Mouse (Mus musculus) bone marrow, adult 2 months (tissue): ENCODE data around the gene Psmb5.

Source experiments
- CTCF ChIP-seq: fragments of 200-500 bp; IDR thresholded peaks from 2 replicates; pipeline ENCODE4 v1.5.1; 2011; ENCODE audit warnings: low read length, control low read depth; ENCODE audit not compliant: control insufficient read depth, insufficient read depth
- POLR2A ChIP-seq: fragments of 200-500 bp; IDR thresholded peaks from 2 replicates; pipeline ENCODE4 v1.6.1; 2011; ENCODE audit warnings: low read depth, mild to moderate bottlenecking, control low read depth, low read length, borderline replicate concordance; ENCODE audit not compliant: control insufficient read depth

DNA sequence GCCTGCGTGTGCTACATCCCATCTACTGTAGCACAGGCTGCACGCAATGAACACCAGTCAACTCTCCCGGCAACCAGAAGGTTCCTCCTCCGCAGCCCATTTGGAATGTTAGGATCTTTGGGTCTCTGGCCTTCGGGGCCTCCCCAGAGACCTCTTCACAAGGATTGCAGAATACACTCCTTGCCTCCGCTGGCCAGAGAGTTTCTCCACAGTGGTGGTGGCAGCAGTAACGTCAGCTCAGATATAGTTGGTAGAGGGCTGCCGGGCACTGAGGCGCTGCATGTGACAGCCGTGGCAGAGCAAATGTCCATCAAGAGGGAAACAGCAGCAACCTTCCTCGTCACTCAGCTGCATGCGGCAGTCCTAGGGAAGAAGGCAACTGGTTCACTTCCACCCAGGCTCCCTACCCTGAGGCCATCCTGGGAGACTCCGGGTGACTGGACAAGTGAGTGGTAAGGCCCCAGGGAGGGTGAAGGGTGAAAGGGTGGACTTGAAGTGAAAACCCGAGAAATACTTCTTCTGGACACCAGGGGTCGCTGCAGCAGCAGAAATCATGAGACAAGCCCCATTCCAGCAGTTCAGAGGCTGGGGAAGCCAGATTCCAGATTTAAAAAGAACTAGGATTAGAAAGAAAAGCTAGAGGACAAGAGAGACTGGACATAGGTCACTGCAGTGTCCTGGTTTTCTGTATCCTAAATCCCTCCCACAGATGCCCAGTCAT is 49.0 kb downstream of the Psmb5 start:
- TF ChIP-seq CTCF: peak; percentile 72
- no peak for TF ChIP-seq POLR2A
